Mouse (Mus musculus) limb, embryonic 15.5 days (tissue): Measurements from ENCODE around the gene Focad. TPM values are rescaled to one million over a fixed set of nuclear protein-coding genes. Genes with fewer than 3 reads are reported as not detected.
"Not testable (repeated sequence)": the region's sequence is repeated elsewhere in the genome, so short reads cannot be mapped to it uniquely, and the experiment has no call there.

ENCODE experiments used
- ATAC-seq: fragments of 200-750 bp; cut with Nextera tagmentation; 2 replicates; pipeline ENCODE4 v1.8.0; 2017; ENCODE audit warnings: low read depth, moderate TSS enrichment; ENCODE audit not compliant: insufficient number of reproducible peaks, low FRiP score, low TSS enrichment
- H3K27ac ChIP-seq: fragments of 300-500 bp; sonication (generic); 2 replicates; pipeline ENCODE4 v1.5.1; 2015; ENCODE audit warnings: moderate library complexity, mild to moderate bottlenecking, inconsistent platforms
- H3K27me3 ChIP-seq: fragments of 300-500 bp; sonication (generic); 2 replicates; pipeline ENCODE4 v1.6.1; 2015; ENCODE audit warnings: inconsistent platforms
- H3K36me3 ChIP-seq: fragments of 300-500 bp; sonication (generic); 2 replicates; pipeline ENCODE4 v1.6.1; 2015; ENCODE audit warnings: inconsistent platforms
- H3K4me1 ChIP-seq: fragments of 300-500 bp; sonication (generic); 2 replicates; pipeline ENCODE4 v1.6.1; 2015; ENCODE audit warnings: inconsistent platforms
- H3K4me2 ChIP-seq: fragments of 300-500 bp; sonication (generic); 2 replicates; pipeline ENCODE4 v1.6.1; 2015; ENCODE audit warnings: mild to moderate bottlenecking, inconsistent platforms
- H3K4me3 ChIP-seq: fragments of 300-500 bp; sonication (generic); 2 replicates; pipeline ENCODE4 v1.5.1; 2015; ENCODE audit warnings: mild to moderate bottlenecking, inconsistent platforms
- H3K9ac ChIP-seq: fragments of 300-500 bp; sonication (generic); 2 replicates; pipeline ENCODE4 v1.6.1; 2015; ENCODE audit warnings: inconsistent platforms
- H3K9me3 ChIP-seq: fragments of 300-500 bp; sonication (generic); 2 replicates; pipeline ENCODE4 v1.6.1; 2016; ENCODE audit warnings: inconsistent platforms
- WGBS: fragments of 180-500 bp; shearing (Covaris S2); methylation state at CpG from one replicate; pipeline ENCODE4 v1.1.7; 2015; 5-methylcytosine and 5-hydroxymethylcytosine counted together
- polyA plus RNA-seq: library from polyadenylated mRNA; unstranded; fragments of >200 nt; fragmentation: Nextera tagmentation; extraction: Ambion mirVana; gene quantifications from 2 replicates; pipeline ENCODE4 v1.2.1, GENCODE M21; 2015

Gene Focad
- polyA plus RNA-seq, 1 experiment from 2014 or later = 15.4 TPM

DNA sequence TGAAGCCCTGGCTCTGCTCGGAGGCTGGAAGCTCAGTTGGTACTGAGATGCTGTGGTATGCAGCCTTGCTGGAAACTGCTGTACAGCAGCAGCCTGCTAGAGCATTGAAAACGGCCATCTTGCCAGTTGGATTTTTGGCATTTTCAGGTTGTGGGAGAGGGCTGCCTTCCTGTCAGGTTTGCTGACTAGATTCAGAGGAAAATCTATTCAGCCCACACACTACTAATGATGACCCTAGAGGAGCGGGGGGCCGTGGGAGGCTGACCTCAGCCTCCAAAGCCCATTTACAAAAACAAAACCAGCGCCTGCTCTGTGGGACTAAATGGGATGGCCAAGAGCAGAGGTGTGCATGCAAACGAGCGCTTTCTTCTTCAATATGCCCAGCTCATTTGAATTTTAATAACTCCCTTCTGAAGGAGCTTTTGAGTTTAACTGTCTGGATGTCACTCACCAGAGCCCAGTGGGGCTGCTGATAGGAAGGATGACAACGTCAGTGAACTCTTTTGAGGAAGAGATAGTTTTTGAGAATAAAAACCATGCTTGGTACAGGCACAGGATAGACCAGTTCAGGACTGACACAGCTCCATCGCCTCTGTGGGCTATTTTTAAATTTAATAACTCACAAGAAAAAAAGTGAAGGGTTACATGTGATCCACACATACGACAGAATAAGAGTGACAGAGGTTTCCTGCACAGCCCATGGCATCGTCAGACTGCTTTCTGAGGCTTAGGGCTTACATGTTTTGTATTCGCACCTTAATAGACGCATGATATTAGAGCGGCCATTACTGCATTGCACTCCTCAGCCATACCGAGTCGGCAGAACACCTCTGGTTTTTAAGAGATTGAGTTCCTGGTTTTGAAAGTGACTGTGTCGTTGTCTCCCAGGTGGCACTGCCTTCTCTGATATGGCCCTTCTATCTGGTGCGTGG, 278.1 kb downstream of the Focad start:
- no peak for ATAC-seq
- no peak overlapping the region for H3K4me3 ChIP-seq
- 81% methylated on average over 18 of the region's 18 CpGs for WGBS

DNA sequence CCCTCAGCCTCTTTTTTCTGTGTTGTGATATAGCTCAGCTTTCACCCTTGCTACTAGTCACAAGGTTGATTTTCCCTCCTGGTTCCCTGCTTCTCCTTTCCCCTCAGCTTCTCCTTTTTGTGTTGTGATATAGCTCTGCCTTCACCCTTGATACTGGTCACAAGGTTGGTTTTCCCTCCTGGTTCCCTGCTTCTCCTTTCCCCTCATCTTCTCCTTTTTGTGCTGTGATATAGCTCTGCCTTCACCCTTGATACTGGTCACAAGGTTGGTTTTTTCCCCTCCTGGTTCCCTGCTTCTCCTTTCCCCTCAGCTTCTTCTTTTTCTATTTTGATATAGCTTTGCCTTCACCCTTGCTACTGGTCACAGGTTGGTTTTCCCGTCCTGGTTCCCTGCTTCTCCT, 295.6 kb downstream of the Focad start:
- peaks cover 6% of the 10 kb centered on the region for H3K36me3 ChIP-seq
- 70% methylated on average over 1 of the region's 1 CpGs for WGBS

More for the DNA sequence above, 278.1 kb downstream of the Focad start:
- Histone ChIP-seq H3K36me3 (no peaks in the 10 kb centered on the region), H3K9me3 (no peaks in the 10 kb centered on the region), H3K4me2 (no peak overlapping the region), H3K9ac (no peak overlapping the region), H3K27ac (no peak overlapping the region), H3K4me1 (no peaks in the 10 kb centered on the region), H3K27me3 (no peaks in the 10 kb centered on the region)

DNA sequence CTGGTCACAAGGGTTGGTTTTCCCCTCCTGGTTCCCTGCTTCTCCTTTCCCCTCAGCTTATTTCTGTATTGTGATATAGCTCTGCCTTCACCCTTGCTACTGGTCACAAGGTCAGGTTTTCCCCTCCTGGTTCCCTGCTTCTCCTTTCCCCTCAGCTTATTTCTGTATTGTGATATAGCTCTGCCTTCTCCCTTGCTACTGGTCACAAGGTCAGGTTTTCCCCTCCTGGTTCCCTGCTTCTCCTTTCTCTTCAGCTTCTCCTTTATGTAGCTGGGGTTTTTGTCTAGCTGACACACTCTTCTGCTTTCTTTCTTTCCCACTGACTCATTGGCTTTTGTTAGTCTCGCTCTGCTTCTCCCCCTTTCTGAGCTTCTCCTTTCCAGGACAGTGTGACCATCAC, 296.2 kb downstream of the Focad start:
- 74% methylated on average over 1 of the region's 1 CpGs for WGBS
- H3K4me1 ChIP-seq, H3K4me3 ChIP-seq, H3K9me3 ChIP-seq, H3K36me3 ChIP-seq, H3K4me2 ChIP-seq, H3K9ac ChIP-seq, H3K27me3 ChIP-seq, H3K27ac ChIP-seq, ATAC-seq: not testable (repeated sequence)

More for the DNA sequence above, 295.6 kb downstream of the Focad start:
- no peak overlapping the region for H3K4me2 ChIP-seq
- ATAC-seq = no peak
- H3K4me3 ChIP-seq = no peak overlapping the region
- H3K27me3 ChIP-seq = no peaks in the 10 kb centered on the region
- no peak overlapping the region for H3K27ac ChIP-seq
- no peak overlapping the region for H3K9ac ChIP-seq
- no peaks in the 10 kb centered on the region for H3K4me1 ChIP-seq
- no peaks in the 10 kb centered on the region for H3K9me3 ChIP-seq

DNA sequence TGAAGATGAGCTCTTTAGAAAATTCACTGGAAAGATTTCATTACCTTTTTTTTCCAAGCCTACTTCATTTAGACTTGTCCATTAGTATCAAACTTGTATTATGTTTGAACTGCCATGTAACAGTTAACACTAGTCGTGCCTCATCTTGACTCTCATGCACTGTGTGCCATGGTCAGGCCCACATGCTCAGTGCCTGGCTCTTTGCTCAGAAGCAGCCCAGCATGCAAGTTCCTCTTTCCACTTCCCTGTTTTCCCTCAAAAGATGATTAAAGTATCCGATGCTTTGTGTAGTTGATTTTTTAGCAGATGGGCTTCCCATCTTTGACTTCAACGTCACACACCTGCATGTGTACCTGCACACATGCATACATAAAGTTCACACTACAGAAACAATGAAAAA, 301.3 kb downstream of the Focad start:
- Histone ChIP-seq H3K27ac (no peak overlapping the region), H3K4me1 (no peaks in the 10 kb centered on the region), H3K27me3 (no peaks in the 10 kb centered on the region), H3K4me2 (no peak overlapping the region), H3K9ac (no peak overlapping the region), H3K9me3 (no peaks in the 10 kb centered on the region), H3K36me3 (peaks cover 6% of the 10 kb centered on the region), H3K4me3 (no peak overlapping the region)
- WGBS = 90% methylated on average over 3 of the region's 3 CpGs
- ATAC-seq = no peak

DNA sequence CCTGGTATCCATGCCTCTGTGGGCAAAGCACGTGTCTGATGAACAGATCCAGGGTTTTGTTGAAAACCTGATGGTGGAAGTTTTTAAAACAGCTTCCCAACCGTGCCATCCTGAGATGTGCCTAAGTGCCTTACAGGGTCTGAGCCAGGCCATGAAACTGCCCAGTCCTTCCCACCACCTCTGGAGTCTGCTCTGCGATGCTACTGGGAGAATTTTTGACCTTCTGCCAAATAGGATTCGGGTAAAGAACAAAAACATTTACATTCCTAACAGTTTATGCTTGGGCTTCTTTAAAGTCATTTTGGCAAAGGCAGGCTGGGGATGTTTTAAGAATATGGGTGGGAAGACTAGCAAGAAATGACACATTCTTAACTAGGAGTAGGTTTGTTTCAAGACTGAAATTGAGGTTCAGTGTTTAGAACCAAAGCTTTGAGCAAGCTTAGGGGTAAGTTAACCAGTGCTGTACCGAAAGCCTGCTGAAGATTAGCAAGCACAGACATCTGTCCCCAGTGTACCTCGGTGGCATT, 302.6 kb downstream of the Focad start:
- Histone ChIP-seq H3K4me3 (no peak overlapping the region), H3K27ac (no peak overlapping the region), H3K27me3 (no peaks in the 10 kb centered on the region), H3K4me1 (no peaks in the 10 kb centered on the region), H3K4me2 (no peak overlapping the region), H3K36me3 (peaks cover 6% of the 10 kb centered on the region), H3K9ac (no peak overlapping the region), H3K9me3 (no peaks in the 10 kb centered on the region)
- no peak for ATAC-seq
- WGBS = 62% methylated on average over 6 of the region's 6 CpGs

DNA sequence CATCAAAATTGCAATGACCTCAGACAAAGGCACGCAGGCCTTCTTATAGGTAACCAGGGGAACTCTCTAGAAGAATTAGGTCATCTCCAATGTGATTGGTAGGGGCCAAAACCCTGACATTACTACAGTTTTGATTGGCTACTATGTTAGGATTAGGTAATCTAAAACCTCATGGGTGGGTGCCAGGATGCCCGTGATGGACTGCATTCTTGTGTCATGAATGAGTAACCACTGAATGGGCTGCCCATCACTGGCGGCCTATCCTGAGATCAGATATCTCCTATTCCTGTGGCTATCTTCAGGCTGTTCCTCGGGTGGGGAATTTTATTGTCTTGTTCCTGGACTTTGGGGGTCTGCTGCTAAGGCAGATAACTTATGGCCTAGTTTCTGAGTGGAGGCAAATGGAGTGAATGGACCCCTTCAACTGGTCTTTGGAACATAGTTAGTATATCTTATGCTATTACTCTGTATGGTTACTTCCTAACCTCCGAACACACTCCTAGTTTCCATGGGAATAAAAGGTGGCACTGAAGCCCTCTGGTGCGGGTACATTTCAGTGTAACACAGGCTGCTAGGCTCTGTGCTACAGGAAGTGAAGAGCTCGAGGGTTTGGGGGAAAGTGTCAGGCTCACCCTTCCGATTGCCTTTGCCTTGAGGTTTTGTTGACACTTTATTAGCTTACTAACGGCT, 306.0 kb downstream of the Focad start:
- no peaks in the 10 kb centered on the region for H3K9me3 ChIP-seq
- no peaks in the 10 kb centered on the region for H3K36me3 ChIP-seq
- no peaks in the 10 kb centered on the region for H3K27me3 ChIP-seq
- ATAC-seq = no peak
- H3K4me2 ChIP-seq = no peak overlapping the region
- no peak overlapping the region for H3K9ac ChIP-seq
- no peak overlapping the region for H3K4me3 ChIP-seq
- H3K27ac ChIP-seq = no peak overlapping the region
- no peaks in the 10 kb centered on the region for H3K4me1 ChIP-seq
- 79% methylated on average over 9 of the region's 9 CpGs for WGBS

DNA sequence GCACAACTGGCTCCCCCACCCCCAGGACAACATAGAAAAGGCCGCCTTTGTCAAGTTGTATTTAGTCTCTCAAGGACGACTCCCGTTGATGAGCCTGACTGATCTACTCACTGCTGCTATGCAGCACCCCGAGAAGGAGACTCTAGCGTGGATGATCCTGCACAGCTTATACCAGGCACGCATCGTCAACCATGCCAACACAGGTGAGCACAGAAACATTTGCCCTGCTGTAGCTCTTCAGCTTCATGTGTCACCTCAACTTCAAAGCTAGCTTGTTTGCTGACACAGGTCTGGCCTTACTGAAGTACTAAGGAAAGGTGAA, 306.5 kb downstream of the Focad start:
- no peak overlapping the region for H3K4me3 ChIP-seq
- H3K4me2 ChIP-seq = no peak overlapping the region
- ATAC-seq = no peak
- H3K27ac ChIP-seq = no peak overlapping the region
- no peaks in the 10 kb centered on the region for H3K4me1 ChIP-seq
- 82% methylated on average over 7 of the region's 7 CpGs for WGBS
- no peaks in the 10 kb centered on the region for H3K27me3 ChIP-seq
- H3K9me3 ChIP-seq = no peaks in the 10 kb centered on the region
- no peaks in the 10 kb centered on the region for H3K36me3 ChIP-seq
- no peak overlapping the region for H3K9ac ChIP-seq

DNA sequence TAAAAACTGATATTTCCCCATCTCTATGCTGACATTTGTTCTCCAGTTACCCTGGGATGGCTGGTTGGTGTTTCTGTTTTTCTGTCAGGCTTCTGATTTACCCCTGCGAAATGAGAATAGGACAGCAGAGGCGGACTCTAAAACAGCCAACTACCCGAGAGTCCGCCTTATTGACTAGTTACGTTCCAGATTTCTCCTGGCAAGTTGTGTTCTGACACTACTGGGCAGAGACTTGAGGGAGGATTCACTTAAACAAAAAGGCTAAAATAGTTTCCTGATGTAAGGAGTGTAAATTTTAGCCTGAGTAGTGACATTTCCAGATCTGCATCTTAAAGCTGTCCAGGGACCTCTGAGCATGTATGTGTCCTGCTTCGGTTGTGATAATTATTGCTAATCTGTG, 308.5 kb downstream of the Focad start:
- H3K36me3 ChIP-seq = no peaks in the 10 kb centered on the region
- no peak overlapping the region for H3K4me3 ChIP-seq
- H3K4me2 ChIP-seq = no peak overlapping the region
- WGBS = 82% methylated on average over 6 of the region's 6 CpGs
- H3K27ac ChIP-seq = no peak overlapping the region
- ATAC-seq = no peak
- no peaks in the 10 kb centered on the region for H3K9me3 ChIP-seq
- H3K27me3 ChIP-seq = no peaks in the 10 kb centered on the region
- H3K4me1 ChIP-seq = 0 out of 2 replicates have a peak, but pooled peaks cover 4% of the 10 kb centered on the region
- no peak overlapping the region for H3K9ac ChIP-seq

DNA sequence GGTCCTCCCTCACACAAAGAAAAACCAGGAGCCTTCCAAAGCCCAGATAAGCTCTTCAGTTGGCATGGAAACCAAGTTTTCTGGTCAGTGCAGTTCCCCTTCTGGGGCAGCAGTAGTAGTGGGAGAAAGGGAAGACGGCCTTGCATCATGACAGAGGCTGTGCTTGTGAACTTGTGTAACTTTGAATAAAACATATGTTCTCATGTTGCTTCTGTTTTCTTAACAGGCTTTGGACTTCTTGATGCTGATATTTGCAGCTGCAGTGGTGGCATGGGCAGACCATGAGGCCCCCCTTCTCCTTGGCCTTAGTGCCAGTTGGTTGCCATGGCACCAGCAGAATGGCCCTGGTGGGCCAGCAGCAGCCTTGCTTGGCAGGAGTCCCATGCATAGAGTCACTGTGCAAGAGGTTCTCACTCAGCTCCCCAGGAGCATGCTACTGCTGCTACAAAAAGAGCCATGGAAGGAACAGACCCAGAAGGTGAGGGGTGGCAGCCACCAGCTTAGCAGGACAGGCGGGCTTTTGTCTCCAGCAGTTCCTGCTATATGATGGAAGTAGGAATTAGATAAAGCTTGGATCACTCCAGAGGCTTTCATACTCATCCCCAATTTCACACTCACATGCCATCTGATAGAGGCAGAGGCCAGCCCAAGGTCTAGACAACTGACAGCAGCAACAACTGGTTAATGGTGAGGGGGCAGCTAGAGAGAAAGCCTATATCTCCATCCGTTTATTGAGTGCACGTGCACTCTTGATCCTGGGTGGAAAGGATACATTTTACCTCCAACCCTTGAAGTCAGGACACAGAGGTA, 312.7 kb downstream of the Focad start:
- no peaks in the 10 kb centered on the region for H3K36me3 ChIP-seq
- no peak for ATAC-seq
- no peak overlapping the region for H3K9ac ChIP-seq
- no peak overlapping the region for H3K27ac ChIP-seq
- 0 out of 2 replicates have a peak, but pooled peaks cover 4% of the 10 kb centered on the region for H3K4me1 ChIP-seq
- no peaks in the 10 kb centered on the region for H3K9me3 ChIP-seq
- no peaks in the 10 kb centered on the region for H3K27me3 ChIP-seq
- no peak overlapping the region for H3K4me3 ChIP-seq
- no peak overlapping the region for H3K4me2 ChIP-seq
- WGBS = 75% methylated on average over 4 of the region's 4 CpGs

DNA sequence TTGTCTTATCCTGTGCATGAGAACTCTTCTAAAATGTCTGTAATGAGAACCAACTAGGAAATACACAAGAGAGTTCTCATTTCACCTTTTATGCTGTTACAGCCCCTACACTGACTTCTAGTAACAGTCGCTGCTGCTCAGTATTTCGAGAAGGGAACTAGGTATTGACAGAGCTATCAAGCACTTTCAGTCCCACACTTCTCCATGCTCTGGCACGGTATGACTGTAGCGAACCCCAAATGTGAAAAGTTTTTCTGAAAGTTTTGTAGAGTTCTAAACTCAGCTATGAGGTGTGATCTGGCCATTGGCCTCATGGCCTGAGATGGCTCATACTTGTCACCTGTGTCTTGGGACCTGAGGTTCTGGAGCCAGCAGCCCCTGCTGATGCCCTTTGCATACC, 314.9 kb downstream of the Focad start:
- no peak overlapping the region for H3K4me2 ChIP-seq
- ATAC-seq = no peak
- no peaks in the 10 kb centered on the region for H3K36me3 ChIP-seq
- H3K27ac ChIP-seq = no peak overlapping the region
- H3K9ac ChIP-seq = no peak overlapping the region
- 93% methylated on average over 4 of the region's 4 CpGs for WGBS
- 0 out of 2 replicates have a peak, but pooled peaks cover 4% of the 10 kb centered on the region for H3K4me1 ChIP-seq
- no peak overlapping the region for H3K4me3 ChIP-seq
- no peaks in the 10 kb centered on the region for H3K27me3 ChIP-seq
- H3K9me3 ChIP-seq = no peaks in the 10 kb centered on the region

DNA sequence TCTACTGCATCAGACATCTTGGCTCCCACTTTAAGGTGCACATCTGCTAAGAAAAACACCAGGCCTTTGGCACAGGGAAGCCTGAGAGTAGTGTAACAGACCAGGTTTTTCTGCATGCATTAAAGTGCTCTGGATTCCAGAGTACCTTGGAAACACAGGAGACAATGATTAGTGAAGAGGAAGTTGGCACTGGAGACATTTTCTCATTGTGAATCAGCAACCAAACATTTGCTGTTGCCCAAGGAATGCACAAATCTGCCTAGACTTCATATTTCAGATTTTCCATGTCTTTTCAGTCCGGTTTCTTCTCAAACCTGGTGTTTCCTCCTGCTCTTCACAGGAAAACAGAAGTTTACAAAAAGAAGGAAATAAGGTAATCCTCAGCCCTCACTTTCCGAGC, 317.9 kb downstream of the Focad start:
- H3K4me2 ChIP-seq = no peak overlapping the region
- H3K4me1 ChIP-seq = no peaks in the 10 kb centered on the region
- H3K36me3 ChIP-seq = peaks cover 2% of the 10 kb centered on the region; the same call in 1 of the 2 replicates
- H3K4me3 ChIP-seq = no peak overlapping the region
- H3K27me3 ChIP-seq = no peaks in the 10 kb centered on the region
- H3K27ac ChIP-seq = no peak overlapping the region
- no peaks in the 10 kb centered on the region for H3K9me3 ChIP-seq
- no peak for ATAC-seq
- no peak overlapping the region for H3K9ac ChIP-seq
- 81% methylated on average over 2 of the region's 2 CpGs for WGBS
